Mouse (Mus musculus) brain, embryonic 14.5 days (tissue): ENCODE measurements around the gene Rita1. TPM values are rescaled to one million over a fixed set of nuclear protein-coding genes. Genes with fewer than 3 reads are reported as not detected.

ENCODE experiments used
- DNase-seq: peaks from one replicate; pipeline ENCODE4 v3.0.0-alpha.2; 2011; ENCODE audit warnings: low read depth
- CTCF ChIP-seq: fragments of 200-500 bp; IDR thresholded peaks from 2 replicates; pipeline ENCODE4 v1.5.1; 2012; ENCODE audit warnings: inconsistent platforms, mild to moderate bottlenecking, moderate library complexity, borderline replicate concordance; ENCODE audit not compliant: insufficient read depth, insufficient read length; ENCODE audit errors: extremely low read depth
- POLR2A ChIP-seq: fragments of 200-500 bp; IDR thresholded peaks from 2 replicates; pipeline ENCODE4 v1.6.1; 2012; ENCODE audit warnings: mild to moderate bottlenecking, inconsistent platforms, borderline replicate concordance; ENCODE audit not compliant: poor library complexity, insufficient read depth, insufficient read length, severe bottlenecking; ENCODE audit errors: extremely low read depth
- polyA plus RNA-seq: library from polyadenylated mRNA; depleted of rRNA; stranded (reverse); fragments of >200 nt; gene quantifications from 2 replicates; pipeline ENCODE4 v1.2.3, GENCODE M21; 2012

Rita1 gene
- polyA plus RNA-seq, 1 experiment, result 32.8 TPM

GRCm38 (mm10) chr5:120578504-120579081, 33.8 kb downstream of the Rita1 start:
- DNase-seq, result no peak

GRCm38 (mm10) chr5:120577935-120578441, 34.4 kb downstream of the Rita1 start:
- no peak for TF ChIP-seq POLR2A
- no peak for TF ChIP-seq CTCF
- DNase-seq, result no peak

More at GRCm38 (mm10) chr5:120578504-120579081, 33.8 kb downstream of the Rita1 start:
- no peak for TF ChIP-seq POLR2A
- TF ChIP-seq CTCF, result no peak

- DNase-seq, result no peak
- TF ChIP-seq POLR2A (no peak), CTCF (no peak)
Observed at GRCm38 (mm10) chr5:120576781-120577301, 35.5 kb downstream of the Rita1 start.

DNA sequence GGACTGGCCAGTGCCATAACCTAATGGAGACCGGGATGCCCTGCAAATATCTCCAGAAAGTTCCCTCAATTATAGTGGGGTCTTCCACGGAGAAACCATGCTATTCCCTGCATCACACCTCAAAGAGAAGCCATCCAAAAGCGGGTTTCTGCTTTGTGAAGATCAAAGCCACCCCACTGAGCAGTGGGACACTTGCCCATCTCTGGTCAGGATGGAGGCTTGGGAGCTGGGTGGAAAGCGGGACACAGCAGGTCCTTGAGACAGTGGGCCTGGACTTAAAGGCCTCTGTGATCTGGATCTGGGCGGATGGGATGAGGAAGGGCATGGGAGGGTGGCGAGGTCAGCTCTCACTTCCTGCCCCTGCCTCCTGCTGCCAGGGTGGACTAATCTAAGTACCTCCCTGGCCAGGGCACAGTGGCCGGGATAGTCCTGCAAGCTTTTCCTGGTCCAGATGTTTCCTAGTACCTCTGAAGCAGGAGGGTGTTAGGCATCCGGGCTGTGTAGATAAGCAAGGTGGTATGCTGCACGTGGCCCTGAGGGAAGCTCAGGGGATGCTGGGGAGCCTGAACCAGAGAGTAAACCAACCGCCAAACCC, 37.8 kb downstream of the Rita1 start:
- no peak for TF ChIP-seq POLR2A
- no peak for DNase-seq

GRCm38 (mm10) chr5:120571056-120571740, 41.2 kb downstream of the Rita1 start:
- no peak for TF ChIP-seq CTCF

GRCm38 (mm10) chr5:120570289-120570897, 42.0 kb downstream of the Rita1 start:
- TF ChIP-seq POLR2A (no peak), CTCF (no peak)

More at GRCm38 (mm10) chr5:120571056-120571740, 41.2 kb downstream of the Rita1 start:
- no peak for DNase-seq

GRCm38 (mm10) chr5:120569791-120570190, 42.6 kb downstream of the Rita1 start:
- DNase-seq, result no peak
- TF ChIP-seq POLR2A (no peak), CTCF (no peak)

More at GRCm38 (mm10) chr5:120570289-120570897, 42.0 kb downstream of the Rita1 start:
- DNase-seq, result no peak

DNA sequence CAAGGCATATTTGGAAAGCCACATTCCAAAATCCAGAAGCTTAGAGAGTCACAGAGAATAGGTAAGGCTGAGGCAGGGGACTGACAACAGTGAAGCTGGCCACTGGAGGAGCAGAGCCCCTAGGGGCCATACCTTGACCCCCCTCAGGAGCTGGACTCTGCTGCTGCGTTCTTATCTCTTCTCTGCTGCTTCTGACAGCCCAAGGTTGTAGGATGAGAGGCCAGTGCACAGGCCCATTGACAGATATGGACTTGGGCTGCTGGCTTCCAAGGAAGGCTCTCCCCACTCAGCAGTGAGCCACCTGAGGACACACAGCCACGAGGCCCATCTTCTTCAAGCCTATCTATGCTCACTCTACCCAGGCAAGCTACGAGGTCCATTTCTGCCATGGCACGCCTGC, 43.4 kb downstream of the Rita1 start:
- DNase-seq, result no peak
- TF ChIP-seq POLR2A, result no peak

- TF ChIP-seq CTCF (no peak), POLR2A (no peak)
- peak; percentile 79 for DNase-seq
Observed at GRCm38 (mm10) chr5:120568336-120568768, 44.0 kb downstream of the Rita1 start.

GRCm38 (mm10) chr5:120567761-120568211, 44.6 kb downstream of the Rita1 start:
- peak; percentile 84 for DNase-seq
- TF ChIP-seq POLR2A, result no peak
- TF ChIP-seq CTCF, result no peak

DNA sequence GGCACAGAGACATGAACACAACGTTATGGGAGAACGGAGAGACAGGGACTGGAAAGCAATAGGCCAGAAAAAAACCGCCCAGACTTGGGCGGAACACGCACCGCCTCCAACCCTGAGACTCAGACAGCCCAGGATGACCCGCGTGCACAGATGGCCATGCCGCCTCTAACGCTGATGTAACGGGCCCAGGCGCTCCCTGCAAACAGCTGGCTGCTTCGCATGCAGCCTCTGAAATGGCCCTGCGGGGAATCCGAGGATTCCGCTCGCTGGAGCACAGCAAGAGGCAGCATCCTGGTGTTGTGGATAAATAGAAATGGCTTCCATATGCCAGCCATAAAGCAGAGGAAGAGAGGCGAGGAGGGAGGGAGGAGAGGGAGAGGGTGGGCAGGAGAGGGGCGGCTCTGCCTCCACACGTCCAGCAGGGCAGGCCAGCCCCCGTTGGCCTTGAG, 45.1 kb downstream of the Rita1 start:
- DNase-seq, result peak; percentile 87
- TF ChIP-seq CTCF, result no peak
- TF ChIP-seq POLR2A, result no peak
